Mouse (Mus musculus) MEL (cell line): ENCODE data around the gene Eif2b5.

ENCODE experiments used
- CTCF ChIP-seq, 3 experiments: IDR thresholded peaks in 2 of 3; conservative IDR thresholded peaks in 1 of 3; 2 replicates each; pipeline ENCODE4 v1.5.1; 2011 to 2012; ENCODE audit warnings: low read length in 3 of 3, low read depth in 2 of 3, mild to moderate bottlenecking in 2 of 3, improper control_type of control experiment in 1 of 3, inconsistent platforms in 1 of 3, mixed read lengths in 1 of 3, moderate library complexity in 1 of 3; ENCODE audit not compliant: control insufficient read depth in 1 of 3, insufficient read depth in 1 of 3, poor library complexity in 1 of 3, severe bottlenecking in 1 of 3
- GATA1 ChIP-seq: IDR thresholded peaks from 2 replicates; pipeline ENCODE4 v1.6.1; 2011; ENCODE audit warnings: low read depth, low read length, improper control_type of control experiment
- MEF2A ChIP-seq: IDR thresholded peaks from 2 replicates; pipeline ENCODE4 v1.6.1; 2014; ENCODE audit warnings: low read depth, mild to moderate bottlenecking, inconsistent platforms, low read length, improper control_type of control experiment; ENCODE audit not compliant: poor library complexity, insufficient replicate concordance, severe bottlenecking; ENCODE audit errors: extremely low read depth
- MXI1 ChIP-seq: IDR thresholded peaks from 2 replicates; pipeline ENCODE4 v1.6.1; 2011; ENCODE audit warnings: mild to moderate bottlenecking, low read depth, low read length, improper control_type of control experiment
- NRF1 ChIP-seq: IDR thresholded peaks from 2 replicates; pipeline ENCODE4 v1.6.1; 2014; ENCODE audit warnings: low read depth, mild to moderate bottlenecking, inconsistent platforms, low read length, improper control_type of control experiment, moderate library complexity; ENCODE audit not compliant: poor library complexity, insufficient read depth, severe bottlenecking
- TAL1 ChIP-seq: IDR thresholded peaks from 2 replicates; pipeline ENCODE4 v1.6.1; 2012; ENCODE audit warnings: mild to moderate bottlenecking, inconsistent platforms, low read length, moderate library complexity, mixed read lengths
- USF1 ChIP-seq: IDR thresholded peaks from 2 replicates; pipeline ENCODE4 v1.6.1; 2014; ENCODE audit warnings: low read depth, mild to moderate bottlenecking, inconsistent platforms, low read length, improper control_type of control experiment, moderate library complexity

DNA sequence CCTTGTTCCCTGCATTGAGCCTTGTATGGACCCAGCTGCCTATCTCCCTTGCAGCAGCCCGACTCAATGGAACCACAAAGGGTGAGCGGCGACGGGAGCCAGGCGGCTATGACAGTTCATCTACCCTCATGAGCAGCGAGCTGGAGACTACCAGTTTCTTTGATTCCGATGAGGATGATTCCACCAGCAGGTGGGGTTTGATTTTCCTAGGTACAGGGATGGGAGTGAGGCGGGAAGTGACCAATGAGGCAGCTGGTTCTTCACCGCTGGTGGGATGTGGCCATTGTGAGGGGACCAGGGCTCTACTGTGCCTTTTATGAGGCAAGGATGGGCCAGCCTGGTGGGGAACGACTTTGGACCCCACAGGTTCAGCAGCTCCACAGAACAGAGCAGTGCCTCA, 25.3 kb downstream of the Eif2b5 start:
- TF ChIP-seq MXI1 (no peak), GATA1 (no peak), CTCF (IDR thresholded peaks at IDR 0.05 in 2 of 3, conservative IDR thresholded peaks at IDR 0.05 in 1 of 3; ENCODE audit: control insufficient read depth in 1 of 3, insufficient read depth in 1 of 3, low read depth in 2 of 3, low read length in 3 of 3, poor library complexity in 1 of 3, severe bottlenecking in 1 of 3) (no peak), MEF2A (no peak), NRF1 (no peak), USF1 (no peak), TAL1 (no peak)
